Mouse (Mus musculus): Measurements from ENCODE around the gene Hmcn1.

Hmcn1 gene

DNA sequence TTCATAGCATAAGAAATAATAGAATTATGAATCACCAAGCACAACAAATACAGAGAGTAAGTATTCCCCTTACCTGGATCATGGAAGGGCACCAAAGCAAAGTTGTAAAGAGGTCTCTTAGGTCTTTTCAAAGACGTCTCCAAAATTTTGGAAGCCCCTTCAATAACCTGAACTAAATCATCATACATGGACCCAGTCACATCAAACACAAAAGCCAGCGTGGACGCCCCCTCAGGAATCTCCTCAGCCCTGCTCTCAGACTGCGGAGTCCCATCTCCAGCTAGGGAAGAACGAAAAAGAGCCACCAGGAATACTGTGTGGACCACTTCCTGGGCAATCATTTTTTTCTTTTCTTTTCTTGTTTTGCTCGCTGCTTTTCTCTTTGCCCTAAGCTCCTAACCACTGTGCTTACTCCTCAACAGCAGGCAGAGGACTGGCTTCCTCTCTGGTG lies 499 bp downstream of the Hmcn1 start:
- in situ Hi-C loops (cut with MboI, MseI): no loop called here

DNA sequence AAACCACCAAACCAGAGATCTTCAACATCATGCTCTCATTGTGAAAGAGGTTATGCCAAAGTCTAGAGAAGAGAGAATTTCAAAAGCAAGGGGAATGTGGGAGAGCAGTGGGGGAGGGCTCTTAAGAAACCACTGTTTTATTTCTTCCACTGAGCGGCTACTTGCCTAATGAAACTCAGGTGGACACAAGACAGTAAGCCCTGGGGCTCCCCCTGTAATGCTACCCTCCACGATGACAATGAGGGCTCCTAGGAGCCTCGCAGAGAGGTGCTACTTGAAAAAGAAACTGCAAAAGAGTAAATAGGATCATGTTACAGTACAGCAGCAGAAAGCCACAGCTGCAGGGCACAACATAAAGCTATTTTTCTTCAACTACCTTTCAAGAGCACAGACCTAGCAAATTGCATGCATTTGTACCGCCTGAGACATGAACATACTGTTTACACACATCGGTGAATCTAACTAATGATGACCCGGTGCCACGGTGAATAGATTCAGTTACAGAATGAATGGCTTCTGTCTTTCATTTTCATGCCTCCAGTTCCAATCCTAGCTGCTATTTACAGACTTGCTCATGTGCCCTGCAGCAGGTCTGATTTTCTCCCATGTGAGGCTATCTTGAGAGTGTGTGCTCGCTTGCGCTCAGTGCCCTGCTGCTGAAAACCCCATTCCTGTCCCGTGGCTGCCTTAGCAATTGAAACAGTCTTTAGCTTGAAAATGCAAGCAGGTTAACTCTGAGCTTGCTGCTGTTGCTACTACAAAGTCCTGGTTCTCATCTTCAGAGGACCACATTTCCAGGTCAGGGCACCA lies 1.3 kb downstream of the Hmcn1 start:
- in situ Hi-C loops (cut with MboI, MseI): no loop called here

DNA sequence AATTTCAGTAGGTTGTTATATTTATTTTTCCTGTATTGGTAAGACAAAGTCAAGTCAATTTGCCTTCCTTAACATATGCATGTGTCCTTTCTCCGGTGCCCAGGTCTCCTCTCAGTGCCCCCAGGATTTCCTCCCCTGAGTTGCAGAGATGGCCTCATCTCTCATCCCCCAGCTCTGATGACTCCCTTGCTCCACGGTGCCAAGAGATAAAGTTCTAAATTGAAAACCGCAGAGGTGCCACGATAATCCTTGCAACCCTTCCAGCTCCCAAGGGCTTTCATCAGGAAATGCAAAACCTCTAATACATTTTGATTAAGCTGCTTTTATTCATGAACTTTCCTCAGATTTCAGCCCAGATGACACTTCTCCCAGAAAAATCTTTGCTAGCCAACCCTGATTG lies 8.3 kb downstream of the Hmcn1 start:
- in situ Hi-C loops (cut with MboI, MseI): no loop called here

DNA sequence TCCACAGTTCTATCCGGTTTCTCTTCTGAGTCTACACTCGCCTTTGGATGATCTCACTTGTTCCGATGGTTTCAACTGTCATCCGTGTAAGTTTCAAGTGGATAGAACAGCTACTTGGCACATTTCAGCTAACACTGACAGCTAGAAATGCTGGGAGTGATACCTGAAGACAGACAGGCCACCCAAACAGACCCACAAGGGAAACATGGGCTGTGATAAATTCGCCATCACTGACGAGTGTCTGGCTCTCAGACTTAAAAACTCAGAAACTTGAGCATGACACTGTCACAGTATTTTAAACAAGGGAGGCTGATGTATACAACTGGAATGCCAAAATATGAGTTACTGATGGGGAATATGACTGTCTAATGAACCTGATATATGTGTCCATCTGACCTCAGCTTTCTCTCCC lies 9.1 kb downstream of the Hmcn1 start:
- in situ Hi-C loops (cut with MboI, MseI): no loop called here

DNA sequence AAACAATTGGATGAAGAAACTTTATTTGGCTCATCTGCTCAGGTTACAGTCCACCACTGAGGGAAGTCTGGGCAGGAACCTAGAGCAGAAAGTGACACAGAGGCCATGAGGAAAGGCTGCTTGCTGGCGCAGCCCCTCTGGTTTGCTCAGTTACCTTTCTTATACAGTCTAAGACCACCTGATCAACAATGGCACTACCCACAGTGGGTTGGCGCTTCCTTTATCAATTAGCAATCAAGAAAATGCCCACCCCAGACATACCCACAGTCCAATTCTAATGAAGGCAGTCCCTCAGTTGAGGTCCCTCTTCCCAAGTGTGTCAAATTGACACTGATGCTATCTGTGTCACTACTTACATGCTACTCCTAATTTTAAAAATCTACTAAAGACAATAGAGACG lies 14.6 kb downstream of the Hmcn1 start:
- in situ Hi-C loops (cut with MboI, MseI): no loop called here

DNA sequence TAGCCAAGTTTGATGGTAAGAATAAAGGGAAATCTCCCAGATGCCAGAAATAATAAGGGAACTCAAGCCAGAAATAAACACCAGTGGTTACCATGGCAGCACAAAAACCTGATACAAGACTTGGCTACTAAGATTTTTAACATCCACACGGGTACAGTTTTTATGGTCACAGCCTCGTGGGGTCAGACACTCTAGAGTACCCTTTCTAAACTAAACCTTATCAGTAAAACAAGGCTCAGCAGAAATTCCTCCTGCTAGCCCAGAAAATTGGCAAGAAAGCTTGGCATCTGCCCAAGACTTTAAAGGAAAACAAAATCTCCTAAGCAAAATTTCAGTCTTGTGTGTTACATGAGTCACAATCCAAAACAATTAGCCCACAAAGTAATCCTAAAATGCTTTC lies 17.0 kb downstream of the Hmcn1 start:
- in situ Hi-C loops (cut with MboI, MseI): no loop called here

DNA sequence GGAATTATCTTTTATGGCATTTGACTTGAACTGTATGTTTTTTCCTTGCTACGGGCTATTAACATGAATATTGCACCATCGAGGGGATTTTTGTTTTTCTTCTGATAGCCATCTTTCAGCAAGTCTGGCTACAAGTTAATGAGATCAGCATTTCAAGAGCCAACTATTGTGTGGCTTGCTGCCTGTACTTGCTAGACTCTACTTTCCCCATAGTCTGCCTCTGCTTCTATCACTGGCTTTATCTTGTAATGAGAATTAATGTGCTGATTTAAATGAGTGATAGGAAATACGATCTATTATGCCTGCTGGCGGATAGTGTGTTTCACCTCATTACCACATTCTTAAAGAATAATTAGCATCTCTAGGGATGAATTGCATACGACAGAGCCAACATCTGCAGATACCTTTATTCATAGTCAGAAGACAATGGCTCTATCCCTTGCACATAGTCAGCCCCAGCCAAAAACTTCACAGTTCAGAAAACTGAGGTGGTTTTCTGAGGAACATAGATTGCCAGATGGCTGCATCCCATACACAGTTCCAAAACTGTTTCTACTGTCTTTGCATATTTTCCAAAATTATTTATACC lies 33.7 kb downstream of the Hmcn1 start:
- in situ Hi-C loops (cut with MboI, MseI): no loop called here

DNA sequence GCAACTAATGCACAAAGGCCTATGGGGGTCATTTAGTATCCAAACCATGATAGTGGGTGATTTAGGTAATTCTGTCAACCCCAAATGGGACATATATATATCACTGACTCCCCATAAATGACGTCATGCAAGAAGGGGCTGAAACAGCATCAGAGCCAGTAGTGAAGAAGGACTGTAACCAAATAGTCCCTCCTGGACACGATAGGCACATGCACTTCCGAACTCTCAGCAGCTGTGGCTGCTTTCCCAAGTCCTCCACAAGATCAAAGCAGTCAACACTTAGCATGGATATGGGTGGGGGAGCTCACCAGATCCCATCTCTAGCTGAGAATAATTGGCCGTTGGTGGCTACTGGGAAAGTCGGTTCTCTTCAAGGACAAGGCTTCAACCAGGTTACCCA lies 42.2 kb downstream of the Hmcn1 start:
- in situ Hi-C loops (cut with MboI, MseI): no loop called here

DNA sequence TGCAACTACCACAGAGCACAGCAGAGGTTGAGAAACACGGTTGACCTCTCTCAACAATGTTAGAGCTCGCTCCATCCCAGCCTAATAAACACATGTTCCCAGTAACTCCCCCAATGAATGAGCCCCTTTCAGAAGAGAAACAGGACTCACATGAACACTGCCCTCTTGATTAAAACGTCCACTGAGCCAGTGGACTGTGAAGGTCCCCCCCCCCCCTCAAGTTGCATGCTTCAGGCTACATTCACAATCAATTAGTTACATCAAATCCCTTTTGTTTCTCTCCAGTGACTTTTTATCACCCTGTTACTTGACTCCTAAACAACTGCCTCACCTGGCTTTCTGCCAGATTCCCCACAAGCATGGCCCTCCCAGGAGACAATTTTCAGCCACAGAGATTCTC lies 43.2 kb downstream of the Hmcn1 start:
- in situ Hi-C loops (cut with MboI, MseI): no loop called here

DNA sequence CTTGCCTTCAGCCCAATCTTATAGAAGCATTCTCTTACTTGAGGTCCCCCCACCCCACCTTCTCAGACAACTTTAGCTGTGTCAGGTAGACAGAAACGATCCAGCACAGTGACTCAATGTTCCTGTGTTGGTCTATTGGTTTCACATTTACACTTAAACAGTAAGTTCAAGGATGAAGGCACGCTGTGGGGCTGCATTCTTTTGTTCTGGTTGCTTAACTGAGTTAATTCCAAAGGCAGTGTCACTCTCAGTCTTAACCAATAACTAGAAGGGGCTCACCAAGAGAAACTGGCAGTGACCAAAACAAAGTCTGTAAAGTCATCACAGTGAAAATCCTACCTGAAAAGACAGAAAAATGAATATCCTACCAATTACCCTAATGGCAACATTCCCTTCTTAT lies 44.3 kb downstream of the Hmcn1 start:
- in situ Hi-C loops (cut with MboI, MseI): loop anchor here (25.0 kb wide), 1 partner anchor 1287 kb away; no protein-coding TSS in a partner anchor

DNA sequence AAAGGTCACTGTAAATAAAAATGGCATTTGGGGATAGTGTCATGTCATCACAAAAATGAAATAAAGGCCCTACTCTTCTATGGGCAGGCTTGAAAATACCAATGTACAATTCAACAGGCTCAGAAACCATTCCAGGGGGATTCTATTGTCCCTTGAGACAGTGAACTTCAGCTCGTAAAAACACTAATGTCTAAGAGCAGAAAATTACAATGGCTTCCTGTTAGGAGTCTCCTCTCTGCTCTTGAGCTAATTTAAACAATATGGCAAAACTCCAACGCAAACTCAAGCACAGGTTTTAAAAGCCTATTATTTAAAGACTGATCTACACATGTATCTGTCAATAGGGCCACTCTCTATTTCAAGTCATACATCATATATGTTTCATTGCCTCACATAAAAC lies 49.6 kb downstream of the Hmcn1 start:
- in situ Hi-C loops (cut with MboI, MseI): loop anchor here (25.0 kb wide), 1 partner anchor 1281 kb away; no protein-coding TSS in a partner anchor

DNA sequence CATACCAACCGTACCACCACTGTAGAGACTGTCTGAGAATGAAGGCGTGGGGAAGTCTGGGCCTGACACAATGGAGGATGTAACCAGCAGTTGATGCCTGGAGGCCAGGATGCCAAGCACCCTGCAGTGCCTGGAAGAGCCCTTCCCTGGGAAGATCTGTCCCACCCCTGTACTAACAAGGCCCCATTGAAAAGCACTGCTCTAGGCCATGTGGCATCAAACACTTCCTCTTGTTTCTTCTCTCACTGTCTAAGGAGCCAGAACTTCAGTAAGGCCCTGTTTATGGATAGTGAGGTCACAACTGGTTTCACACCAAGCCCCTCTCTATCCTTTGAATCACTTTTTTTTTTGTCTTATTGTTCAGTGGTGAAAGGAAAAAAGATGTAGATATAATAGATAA lies 51.1 kb downstream of the Hmcn1 start:
- in situ Hi-C loops (cut with MboI, MseI): loop anchor here (25.0 kb wide), 1 partner anchor 1280 kb away; no protein-coding TSS in a partner anchor

DNA sequence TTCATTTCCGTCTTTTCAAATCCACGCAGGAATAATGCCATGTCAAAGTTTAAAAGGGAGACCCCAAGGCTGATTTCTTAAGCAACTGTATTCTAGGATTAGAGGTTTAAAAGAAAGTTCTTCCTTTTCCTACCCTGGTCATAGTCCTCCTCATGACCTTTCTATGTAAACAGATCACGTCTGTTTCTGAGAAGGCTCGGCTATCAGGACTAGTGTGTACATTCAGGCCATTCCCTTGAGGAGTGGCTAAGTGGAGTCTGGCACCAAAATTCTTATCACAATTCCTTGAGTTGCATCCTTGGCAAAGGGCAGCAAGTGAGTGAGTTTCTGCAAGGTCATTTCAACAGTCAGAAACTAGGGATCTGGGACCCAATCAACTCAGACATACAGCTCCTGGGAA lies 56.4 kb downstream of the Hmcn1 start:
- in situ Hi-C loops (cut with MboI, MseI): loop anchor here (25.0 kb wide), 1 partner anchor 1275 kb away; no protein-coding TSS in a partner anchor

DNA sequence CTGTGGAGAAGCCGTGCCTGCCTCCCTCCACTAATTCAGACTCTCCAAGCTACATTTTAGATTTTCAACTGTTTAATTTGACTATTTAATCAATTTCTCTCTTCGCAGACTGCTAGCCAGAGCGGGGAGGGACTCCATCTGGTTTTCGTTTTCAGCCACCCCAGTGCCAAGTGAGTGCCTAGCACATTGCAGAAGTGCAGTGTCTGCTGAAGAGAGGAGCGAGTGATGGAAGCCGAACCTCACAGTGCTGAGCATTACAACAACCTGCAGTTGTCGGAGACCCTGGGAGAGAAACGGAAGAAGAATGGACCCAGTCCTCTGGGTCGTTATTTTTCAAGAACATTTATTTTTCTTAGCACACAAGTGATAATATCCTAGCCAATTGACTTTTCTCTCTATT lies 59.6 kb downstream of the Hmcn1 start:
- in situ Hi-C loops (cut with MboI, MseI): loop anchor here (25.0 kb wide), 1 partner anchor 1271 kb away; no protein-coding TSS in a partner anchor

DNA sequence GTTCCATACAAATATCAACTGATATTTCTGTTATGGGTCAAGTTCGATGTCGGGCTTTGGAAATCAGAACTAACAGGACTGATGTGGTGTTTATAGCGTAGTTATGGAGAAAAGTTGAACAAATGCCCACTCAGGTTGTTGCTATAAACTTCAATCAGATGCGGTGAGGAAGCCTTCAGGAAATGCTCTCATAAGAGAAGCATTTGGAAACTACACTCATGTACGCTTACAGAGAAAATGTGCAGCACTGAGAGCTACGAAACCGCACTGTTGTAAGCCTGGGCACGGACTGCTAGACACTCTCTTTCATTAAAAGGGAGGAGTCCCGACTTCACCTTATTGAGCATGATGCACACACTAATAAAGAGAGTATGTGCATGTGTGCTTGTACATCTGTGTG lies 72.4 kb downstream of the Hmcn1 start:
- in situ Hi-C loops (cut with MboI, MseI): no loop called here

DNA sequence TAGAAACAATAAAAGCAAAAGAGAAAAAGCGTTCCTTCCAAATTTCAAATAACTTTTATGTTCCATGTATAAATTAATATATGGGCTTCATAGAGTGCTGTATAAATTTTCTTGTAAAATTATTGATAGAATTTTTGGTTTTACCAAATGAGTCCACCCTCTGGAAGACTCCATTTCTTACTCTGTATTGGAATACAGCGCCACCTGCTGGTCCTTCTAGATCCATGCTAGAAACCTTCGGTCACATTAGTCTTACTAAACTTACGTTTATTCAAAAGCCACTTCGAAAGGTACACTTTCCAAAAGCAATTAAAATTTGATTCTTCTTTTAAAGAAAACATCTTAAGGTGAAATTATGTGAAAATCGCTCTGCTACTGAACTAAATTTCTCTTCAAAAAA lies 73.0 kb downstream of the Hmcn1 start:
- in situ Hi-C loops (cut with MboI, MseI): no loop called here

DNA sequence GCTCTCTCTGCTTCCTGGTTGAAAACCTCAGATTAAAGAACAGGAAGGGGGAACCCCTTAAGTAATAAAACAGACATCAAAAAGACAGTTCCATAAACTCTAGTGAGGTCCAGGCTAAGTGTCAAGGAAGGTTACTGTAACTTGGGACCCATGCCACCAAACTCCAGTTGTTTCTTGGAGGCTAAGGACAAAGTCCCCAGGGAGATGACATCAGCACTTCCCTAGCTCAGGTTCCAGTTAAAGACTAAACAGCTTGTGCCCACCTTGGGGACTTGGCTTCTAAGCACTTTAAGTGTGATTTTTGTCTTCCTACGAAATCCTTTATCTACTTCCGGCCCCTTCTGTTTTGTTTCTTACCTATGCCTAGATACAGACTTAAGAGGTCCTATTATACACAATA lies 78.3 kb downstream of the Hmcn1 start:
- in situ Hi-C loops (cut with MboI, MseI): no loop called here

DNA sequence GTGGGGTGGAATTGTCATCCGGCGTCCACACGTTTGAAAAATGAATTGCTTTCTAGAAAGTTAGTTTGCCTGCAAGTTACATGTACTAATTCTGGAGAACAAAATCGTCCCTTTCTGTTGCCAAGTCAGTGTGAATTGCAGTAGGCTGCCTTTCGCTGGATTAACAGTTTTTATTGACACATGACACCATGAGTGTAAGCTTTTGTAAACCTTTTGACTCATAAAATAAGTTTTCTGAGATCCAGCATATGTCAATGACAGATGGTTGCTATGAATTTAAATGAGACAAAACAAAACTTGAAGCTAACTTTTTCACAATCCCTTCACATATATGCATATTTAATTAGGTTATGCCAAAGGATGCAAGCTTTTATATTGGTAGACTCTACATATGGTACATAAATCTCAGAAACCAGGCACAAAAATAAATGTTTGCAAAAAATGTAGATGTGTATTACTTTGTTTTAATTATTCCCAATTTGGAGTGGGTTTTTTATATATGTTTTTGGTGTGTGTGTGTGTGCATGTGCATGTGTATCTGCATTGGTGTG lies 79.6 kb downstream of the Hmcn1 start:
- in situ Hi-C loops (cut with MboI, MseI): no loop called here

DNA sequence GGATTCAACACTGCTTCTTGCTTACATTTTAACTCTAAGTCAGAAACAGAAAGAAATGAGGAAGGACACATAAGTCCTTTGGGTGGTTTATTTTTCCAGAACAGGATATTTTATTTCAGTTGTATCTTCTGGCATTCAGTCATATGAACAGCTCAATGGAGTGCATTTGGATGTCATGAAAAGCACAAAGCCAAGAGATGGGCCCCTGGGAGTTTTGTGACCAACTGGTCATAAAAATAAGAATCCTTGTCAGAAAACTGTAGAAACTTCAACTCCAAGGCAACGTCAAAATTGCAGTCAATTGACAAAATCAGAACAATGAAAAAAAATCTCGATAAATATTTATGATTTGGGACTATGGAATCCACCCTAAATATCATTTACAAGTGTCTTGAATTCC lies 83.6 kb downstream of the Hmcn1 start:
- in situ Hi-C loops (cut with MboI, MseI): no loop called here

DNA sequence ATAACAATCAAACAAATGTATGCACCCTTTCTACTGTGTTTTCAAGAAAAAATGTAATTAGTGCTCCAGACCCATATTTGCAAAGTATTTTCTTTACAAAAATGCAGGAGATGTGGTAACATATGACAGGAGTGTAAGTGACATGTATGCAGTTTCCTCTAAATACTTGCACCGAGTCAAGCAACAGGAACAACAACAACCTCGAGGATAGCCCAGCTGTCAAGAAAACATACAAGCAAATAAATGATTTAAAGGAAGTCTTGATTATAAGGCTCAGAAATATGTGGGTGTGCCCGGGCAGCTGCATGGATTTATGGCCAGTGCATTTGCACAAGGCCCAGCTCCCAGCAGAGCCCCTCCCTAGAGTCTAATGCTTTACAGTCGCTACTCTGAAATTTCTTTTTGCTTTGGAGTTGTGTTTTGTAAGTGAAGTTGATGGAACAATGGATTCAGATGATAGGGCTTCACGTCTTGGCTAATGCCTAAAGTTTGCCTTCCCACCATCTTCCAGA lies 99.5 kb downstream of the Hmcn1 start:
- in situ Hi-C loops (cut with MboI, MseI): no loop called here

DNA sequence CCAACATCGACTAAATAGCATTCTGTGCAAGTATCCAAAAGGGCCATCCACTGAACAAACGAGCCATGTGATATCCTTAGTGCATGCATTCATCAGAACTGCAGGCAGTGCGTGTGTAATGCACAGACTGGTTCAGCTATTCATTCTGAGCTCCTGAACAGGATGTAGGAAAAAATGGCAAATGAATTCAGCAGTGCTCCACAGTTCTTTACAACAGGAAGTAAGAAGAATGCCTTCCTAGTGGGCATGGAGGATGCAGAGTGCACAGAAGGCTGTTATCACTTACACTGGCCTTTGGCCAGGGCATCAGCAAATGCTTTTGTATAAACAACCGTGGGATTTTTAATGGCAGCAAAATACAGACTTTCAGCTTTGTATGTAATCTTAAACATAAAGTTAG lies 103.2 kb downstream of the Hmcn1 start:
- in situ Hi-C loops (cut with MboI, MseI): no loop called here

DNA sequence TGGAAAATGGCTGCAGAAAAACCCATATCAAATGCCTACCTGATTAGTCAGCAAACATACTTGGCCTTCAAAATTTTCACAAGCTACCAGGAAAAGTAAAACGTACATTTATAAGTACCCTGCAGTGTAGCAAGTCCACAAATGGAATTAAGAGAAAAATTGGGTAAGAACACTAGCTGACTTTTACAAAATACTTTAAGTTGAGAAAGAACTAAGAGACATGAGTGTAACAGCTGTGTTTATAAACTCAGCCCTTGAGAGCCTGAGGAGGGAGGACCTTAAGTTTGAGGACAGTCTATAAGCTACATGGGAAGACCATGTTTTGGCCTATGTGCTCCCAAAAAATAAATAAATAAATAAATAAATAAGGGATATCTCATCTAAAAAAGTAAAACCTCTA lies 107.0 kb downstream of the Hmcn1 start:
- in situ Hi-C loops (cut with MboI, MseI): no loop called here

DNA sequence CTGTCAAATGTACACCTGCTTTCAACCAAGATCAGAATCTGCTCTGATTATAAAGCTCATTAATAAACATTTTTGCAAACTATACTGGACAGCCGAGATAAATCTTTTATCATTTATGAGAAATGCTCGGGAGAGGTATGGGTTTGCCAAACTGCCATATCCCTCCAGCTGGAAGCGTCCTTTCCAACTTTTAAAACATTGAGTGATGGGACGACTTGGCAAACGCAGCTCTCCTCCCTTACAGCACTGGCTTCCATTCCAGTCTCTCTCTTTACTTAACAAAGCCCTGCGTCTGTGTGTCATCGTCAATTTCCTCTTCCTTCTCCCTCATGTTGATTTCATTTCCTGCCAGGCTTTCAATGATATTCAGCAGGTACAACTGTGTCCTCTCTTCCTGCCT lies 114.8 kb downstream of the Hmcn1 start:
- in situ Hi-C loops (cut with MboI, MseI): no loop called here

All from regulatory T cell (primary cell).